Mouse (Mus musculus) inflammation-experienced regulatory T-cells, adult 16 weeks (primary cell): ENCODE results near the gene Sirpa. TPM values are rescaled to one million over a fixed set of nuclear protein-coding genes. Genes with fewer than 3 reads are reported as not detected.

ENCODE experiments used
- polyA plus RNA-seq: library from polyadenylated mRNA; unstranded; fragments of 100-300 nt; shearing (Covaris generic); gene quantifications from one replicate; pipeline ENCODE4 v1.2.1, GENCODE M21; 2017

The Sirpa gene
- polyA plus RNA-seq = 3.2 TPM

DNA sequence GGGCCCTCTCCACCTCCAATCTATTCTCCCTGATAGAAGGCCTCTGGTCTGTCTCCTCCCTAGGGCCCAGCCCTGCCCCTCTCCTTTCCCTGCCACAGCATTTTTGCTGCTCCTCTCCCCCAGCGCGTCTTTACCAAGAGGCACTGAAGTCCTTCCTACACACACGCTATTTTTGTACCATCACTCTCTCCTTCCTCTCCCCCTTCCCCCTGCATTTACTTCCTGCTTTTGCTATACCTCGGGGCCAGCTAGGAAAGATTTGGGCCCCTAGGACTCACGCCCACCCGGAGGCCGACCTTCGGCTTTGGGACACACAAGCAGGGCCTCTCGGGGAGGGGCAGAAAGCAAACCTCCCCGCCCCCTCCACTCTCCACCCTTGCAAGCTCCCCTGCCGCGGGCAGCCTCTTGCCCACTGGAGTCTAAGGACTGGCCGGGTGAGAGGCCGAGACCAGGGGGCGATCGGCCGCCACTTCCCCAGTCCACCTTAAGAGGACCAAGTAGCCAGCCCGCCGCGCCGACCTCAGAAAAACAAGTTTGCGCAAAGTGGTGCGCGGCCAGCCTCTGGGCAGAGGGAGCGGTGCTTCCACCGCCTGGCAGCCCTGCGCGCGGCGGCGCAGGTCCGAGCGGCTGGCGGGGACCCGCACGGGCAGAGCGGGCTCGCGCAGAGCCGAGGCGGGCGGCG is at the start of gene Sirpa:
Gene Sirpa (plus strand): TSS at position 377 of the 682 bp plus-strand sequence.

Other genes starting within 250 kb of the Sirpa start
- gene Il1b, start 221.7 kb upstream of the Sirpa start, polyA plus RNA-seq = 0.29 TPM
- not detected for gene F830045P16Rik, start 56.2 kb upstream of the Sirpa start, polyA plus RNA-seq
- gene Pdyn, start 107.0 kb downstream of the Sirpa start, polyA plus RNA-seq = not detected
- gene Stk35, start 207.7 kb downstream of the Sirpa start, polyA plus RNA-seq = 1.9 TPM